Mouse (Mus musculus) urinary bladder, postnatal 10 days (tissue): ENCODE measurements around the gene Ccnl1.

Source experiments
- DNase-seq: peaks from one replicate; pipeline ENCODE4 v3.0.0; 2022; ENCODE audit warnings: low spot score

The Ccnl1 gene

DNA sequence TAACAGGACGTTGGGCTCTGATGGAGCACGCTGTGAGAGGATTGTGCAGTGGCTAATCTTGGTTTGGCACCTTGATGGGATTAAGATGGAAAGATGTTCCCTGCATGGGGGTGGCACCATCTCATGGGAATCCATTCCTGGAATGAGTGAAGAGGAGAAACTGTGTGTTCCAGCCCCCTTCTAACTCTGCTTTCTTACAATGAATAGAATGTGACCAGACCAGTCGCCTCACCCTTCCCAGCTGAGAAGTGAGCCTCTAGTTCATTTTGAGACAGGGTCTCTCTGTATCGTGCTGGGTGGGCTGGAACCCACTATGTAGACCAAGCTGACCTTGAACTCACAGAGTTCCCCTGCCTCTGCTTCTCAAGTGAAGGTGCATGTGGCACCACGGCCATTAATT, 31.6 kb downstream of the Ccnl1 start:
- DNase-seq, result no peak

DNA sequence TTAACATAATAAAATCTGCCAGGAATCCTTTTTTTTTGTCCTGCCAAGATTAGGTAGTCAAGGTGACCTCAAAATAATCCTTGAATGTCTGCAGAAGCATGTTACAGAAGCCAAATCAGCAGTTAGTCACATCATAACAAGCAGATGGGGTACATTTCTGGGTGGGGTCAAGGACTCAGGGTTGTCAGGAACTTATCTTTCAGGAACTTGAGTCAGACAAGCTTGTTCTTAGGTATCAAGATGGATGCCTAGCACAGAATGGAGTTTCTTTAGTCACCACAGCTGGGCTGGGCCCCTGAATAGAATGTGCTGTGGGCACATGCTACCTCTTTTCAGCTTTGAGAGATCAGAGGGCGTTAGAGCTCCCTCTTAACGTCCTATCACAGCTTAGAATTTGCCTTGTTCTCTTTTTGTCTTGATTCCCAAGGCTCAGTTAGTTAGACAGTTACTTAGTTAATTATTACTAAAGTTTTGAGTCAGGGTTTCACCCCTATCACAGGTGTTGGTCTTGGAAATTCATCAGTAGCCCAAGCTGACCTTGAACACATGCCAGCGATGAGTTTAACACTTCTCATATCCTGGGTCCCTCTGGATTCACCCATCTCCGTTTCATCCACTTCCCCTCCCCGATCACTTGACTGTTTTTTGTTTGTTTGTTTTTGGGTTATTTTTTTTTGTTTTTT, 32.9 kb downstream of the Ccnl1 start:
- no peak for DNase-seq

DNA sequence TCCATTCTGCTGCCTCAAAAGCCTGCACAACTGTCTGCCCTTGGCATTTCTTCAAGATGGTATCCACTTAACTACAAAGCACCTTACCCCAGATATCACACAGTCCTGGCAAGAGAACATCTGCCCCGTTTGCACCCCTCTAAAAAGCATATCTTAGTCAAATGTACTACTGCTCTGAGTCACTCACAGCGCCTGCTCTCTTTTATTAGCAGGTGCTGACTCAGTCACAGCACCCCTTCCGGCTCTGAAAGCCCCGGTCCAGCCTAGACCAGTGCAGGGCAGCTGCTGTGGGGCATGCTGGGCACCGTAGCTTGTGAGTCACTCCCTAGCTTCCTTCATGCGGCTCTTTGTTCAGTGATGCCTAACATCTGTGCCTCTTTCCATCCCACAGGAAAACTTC, 35.6 kb downstream of the Ccnl1 start:
- no peak for DNase-seq

DNA sequence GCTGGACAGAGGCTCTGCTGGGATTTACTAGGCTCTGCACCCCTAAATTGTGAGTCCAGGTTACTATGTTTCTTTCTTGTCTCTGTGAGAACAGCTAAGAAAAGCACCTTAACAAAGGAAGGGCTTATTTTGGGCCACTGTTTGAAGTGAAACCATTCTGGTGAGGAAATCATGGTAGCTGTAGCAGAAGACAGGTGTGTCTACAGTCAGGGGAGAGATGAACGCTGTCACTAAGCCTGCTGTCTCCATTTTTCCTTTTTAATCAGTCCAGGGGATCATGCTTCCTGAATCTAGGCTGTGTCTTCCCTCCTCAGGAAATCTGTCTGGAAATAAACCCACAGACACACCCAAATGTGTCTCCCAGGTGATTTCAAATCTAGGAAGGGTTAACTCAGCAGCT, 36.4 kb downstream of the Ccnl1 start:
- no peak for DNase-seq

DNA sequence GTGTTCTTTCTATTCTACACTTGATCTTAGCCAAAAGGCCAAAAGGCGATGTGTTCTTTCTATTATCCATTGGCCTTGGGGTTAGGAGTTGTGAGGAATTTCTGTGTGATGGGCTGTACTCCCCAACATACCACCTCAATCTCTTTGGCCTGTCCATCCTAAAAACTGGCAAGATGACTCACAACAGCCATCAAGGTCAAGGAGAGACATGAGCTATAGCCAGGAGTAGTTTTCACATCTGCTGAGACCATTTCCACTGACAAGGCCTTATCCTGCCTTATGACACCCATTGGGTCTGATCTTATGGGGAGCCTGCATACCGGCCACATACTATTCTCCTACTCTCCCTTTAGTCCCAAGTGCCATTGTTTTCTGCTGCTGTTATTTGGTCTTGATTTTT, 39.0 kb downstream of the Ccnl1 start:
- DNase-seq, result no peak

DNA sequence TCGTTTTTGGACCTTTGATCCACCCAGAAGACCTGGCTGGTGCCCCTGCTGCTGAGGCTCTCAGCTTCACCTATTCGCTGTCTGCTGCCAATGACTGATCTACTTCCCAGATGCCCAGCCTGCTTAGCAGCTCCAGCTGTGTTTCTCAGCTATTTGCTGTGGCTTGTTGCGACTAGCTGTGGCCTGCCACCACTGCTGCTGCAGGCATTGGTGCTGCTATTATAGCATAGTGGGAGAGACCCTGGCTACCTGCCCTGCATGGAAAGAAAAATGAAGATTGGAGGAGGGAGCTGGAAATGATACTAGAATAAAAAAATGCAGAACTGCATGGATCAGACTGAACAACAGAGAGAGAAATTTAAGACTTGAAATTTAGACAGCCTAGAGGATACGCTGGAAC, 45.1 kb downstream of the Ccnl1 start:
- no peak for DNase-seq

DNA sequence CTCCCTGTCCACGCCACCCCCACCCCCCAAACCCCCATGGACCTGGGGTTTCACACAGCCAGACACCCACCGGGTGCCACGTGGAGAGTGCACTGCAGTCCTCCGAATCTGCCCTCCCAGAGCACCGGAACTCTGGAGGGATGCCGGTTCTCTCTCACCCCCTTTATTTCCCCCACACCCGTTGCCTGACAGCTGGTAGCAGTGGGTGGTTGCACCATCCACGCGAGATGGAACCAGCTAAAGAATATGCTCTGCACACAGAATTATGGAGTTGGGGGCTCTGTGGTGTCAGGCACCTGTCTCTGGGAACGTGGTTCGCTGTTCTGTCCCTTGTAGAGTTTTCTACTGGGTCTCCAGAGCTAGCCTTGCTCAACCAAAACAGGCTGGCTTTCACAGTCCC, 45.8 kb downstream of the Ccnl1 start:
- no peak for DNase-seq

DNA sequence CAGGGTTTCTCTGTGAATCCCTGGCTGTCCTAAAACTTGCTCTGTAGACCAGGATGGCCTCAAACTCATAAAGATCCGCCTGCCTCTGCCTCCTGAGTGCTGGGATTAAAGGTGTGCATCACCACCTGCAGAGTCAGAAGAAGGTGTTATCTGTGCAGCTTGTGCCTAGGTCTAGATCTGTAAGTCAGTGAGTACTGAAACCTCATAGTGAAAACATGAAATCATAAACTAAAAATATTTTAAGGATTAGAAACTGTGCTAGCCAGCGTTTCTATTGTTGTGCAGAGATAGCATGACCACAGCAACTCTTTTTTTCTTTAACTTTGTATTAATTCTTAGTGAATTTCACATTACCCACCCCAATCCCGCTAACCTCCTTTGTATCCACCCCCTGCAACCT, 46.8 kb downstream of the Ccnl1 start:
- no peak for DNase-seq

DNA sequence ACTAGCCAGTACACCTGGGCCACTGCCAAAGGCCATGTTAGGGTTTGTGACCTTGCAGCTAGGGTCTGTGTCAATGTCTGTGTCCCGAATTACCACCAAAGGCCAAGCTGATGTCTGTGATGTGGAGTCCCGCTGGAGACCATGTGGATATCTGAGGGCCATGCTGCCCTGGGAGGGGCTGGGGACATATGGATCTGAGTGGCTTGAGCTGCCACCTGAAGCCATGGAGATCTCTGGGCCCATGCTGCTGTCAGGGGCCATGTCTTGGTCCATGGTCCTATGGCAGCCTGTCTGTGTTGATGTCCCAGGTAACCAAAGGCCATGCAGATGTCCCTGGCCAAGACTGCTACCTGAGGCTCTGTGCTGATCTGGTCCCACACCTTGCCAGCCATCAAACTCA, 48.6 kb downstream of the Ccnl1 start:
- no peak for DNase-seq

DNA sequence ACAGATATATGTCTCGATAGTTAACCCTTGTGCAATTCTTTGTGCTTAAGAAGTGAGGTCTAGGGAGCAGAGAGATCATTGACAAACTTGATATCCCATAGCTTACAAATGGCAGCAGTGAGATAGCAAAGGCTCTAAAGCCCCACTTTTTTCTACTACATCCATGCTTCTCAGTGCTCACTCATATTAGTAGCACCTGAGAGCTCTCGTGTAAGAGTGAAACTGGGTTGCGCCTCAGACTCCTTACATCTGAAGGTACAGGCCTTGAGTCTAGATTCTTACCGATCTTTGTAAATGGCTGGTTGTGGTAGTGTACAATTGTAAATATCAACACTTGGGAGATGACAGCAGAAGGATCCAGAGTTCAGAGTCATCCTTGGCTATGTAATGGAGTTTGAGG, 50.5 kb downstream of the Ccnl1 start:
- DNase-seq, result no peak

DNA sequence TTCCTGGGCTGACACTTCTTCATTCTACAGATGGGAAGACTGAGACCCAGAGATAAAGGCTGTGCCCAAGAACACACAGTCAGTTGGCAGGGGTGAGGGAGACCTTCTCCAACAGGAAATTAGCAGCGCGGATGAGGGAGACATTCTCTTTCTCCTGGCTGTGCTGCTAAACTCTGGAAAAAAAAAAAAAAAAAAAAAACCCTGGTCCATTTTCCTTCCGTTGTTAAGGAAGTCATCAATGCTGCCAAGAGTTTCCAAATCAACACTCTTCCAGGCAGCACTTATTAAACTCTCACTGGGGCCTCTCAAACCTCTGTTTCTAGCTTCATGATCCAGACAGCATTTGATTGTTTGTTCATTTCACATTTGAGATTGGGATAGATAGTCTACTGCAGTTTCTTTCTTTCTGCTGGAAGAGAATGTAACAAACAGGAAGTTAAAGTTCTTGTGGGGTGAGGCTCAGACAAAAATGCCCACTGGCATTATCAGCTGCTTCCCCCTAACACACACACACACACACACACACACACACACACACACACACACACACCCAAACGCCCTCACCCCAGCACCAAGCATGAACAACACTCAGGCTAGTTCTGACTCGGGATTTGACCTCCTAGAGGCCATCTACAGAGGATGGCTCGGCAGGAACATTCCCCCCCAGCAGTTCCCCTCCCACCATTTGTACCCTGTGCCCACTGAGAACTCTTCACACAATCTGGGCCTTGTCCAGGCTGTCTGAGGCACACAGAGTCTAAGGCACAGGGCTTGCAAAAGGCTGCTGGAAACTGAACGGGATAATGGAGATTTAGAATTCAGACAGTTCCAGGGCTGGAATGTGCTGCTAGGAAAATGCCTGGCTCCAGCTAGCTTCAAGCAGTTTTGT, 52.5 kb downstream of the Ccnl1 start:
- no peak for DNase-seq

DNA sequence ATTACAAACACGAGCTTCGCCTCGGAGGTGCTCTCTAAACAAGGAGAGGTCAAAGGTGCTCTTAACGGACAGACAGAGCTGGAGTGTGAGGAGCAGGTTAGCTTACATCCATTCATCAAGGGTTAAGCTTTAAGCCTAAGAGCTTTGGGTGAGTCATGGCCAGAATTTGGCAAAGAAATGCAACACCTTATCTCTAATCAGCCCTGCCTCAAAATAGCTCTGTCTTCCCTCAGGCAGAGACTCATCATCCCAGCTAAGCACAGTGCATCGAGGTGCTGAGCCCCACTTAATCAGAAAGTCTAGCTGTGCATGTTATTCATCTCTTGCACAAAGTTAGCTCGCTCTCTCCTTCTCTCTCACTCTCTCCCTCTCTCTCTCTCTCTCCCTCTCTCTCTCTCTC, 53.3 kb downstream of the Ccnl1 start:
- no peak for DNase-seq

DNA sequence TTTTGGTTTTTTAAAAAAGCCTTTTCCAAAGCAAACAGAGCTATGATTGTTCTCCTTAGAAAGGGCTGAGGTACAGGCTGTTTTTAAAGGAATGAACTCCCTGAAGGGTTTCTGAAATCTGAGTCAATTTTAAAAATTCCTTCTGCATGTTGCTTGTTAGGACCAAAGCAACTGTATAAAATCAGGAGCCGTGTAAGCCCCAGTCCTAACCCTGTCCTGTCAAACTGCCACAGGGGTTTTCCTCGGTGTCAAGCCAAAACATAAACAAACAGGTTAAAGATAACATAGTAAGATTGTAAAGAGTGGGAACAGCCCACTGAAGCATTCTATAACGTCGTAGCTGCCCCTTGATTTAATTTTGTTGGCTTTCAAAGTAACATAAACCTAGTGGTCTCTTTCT, 53.9 kb downstream of the Ccnl1 start:
- DNase-seq, result no peak

DNA sequence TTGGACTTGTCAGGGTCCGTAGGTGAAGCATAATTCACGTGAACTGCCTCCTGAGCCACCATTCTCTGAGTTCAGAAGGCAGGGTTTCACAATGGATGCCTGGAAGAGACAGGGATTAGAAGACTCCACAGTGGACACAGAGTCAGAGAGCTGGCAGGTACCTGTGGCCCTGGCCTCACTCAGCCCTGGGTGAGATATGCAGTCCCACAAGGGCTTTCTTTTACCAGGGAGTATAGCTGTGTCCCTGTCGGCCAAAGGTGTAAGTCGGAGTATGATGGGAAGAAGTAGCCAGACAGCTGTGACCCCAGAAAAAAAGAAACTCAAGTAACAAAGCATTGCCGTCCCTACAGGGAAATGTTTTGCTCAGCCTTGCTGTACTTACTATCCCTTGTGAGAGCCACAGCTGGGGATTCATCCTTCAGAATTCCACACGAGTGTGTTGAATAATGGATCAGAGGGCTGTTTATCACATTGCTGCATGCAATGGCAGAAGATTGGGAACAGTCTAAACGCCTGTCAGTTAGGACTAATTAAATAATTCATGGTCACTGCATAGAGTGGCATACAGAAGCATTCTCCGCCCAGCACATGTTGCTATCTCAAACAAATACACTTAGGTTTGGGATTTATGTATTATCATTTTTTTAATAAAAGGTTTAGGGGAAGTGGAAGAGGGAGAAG, 59.3 kb downstream of the Ccnl1 start:
- DNase-seq, result no peak

DNA sequence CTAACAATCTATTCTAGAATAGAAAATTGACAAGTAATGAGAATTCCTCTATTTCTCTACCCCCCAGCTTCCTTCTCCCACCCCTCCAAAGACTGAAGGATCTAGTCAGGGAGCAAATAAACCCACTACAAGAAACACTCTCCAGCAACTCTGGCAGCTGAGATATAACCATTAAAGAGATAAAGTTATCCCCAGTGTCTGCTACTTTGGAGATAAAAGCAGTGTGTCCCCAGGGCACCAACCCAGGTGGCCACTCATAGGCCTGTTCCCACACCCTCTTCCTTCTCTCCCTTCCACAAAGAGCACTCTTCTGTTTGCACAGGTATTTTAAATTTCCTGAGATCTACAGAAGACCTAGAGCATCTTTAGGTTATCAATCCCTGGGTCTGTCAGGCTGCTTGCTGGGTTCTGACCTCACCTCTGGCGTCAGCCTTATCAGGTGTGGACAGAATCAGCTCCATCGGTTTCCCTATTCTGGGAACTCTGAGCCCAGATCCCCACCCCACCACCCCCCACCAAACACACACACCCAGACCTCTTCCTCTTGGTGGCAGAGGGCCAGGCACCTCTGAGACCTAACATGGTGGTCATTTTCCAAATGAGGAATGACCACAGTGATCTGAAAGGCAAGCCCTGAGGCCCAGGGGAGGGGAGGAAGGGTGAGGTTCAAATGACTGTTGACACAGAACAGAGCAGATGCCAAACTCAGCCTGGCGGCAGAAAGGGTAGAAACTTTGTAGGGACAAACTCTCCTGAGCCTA, 60.6 kb downstream of the Ccnl1 start:
- no peak for DNase-seq
